Mouse (Mus musculus) megakaryocyte, embryonic 14.5 days (primary cell): ENCODE results near the gene Hacd2.

Experiments
- FLI1 ChIP-seq: IDR thresholded peaks from 2 replicates; pipeline ENCODE4 v1.6.1; 2012; ENCODE audit warnings: low read length, inconsistent platforms, mixed read lengths
- GATA1 ChIP-seq: IDR thresholded peaks from 3 replicates; pipeline ENCODE4 v1.6.1; 2012; ENCODE audit warnings: mixed read lengths, low read length, inconsistent platforms, borderline replicate concordance

DNA sequence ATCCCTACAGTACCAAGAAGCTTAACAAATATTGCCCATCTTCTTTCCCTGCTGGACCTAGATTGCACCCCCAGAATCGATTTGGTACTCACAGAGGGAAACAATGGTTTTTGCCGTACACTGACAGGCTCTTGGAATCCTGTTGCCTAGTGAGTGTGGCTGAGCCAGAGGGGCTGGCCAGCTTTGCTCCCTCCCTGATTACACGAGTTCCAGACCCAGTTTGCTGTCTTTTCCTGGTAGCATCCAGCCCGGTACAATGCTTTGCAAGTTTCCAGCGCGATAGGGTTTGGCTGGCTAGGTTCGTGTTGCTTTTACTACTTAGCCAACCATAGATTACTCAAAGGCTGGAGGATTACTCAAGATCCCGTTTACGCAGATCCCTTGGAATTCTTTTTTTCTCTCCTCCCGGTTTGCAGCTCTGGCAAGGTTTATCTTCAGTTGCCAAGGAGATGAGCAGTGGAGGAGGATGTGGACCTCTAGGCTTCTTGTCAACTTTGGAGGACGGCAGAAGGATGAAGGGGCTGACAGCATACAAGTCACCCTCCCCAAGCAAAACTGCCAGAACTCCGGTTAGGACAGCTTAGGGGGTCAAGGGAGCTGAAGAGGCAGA lies 131.0 kb downstream of the Hacd2 start:
- TF ChIP-seq GATA1 (no peak), FLI1 (no peak)
